Mouse (Mus musculus) stomach, postnatal 0 days (tissue): ENCODE measurements around the gene Arhgdib.

Source experiments
- CTCF ChIP-seq: IDR thresholded peaks from 2 replicates; pipeline ENCODE4 v1.5.1; 2016; ENCODE audit warnings: antibody characterized with exemption, low read depth, mild to moderate bottlenecking, moderate library complexity
- EP300 ChIP-seq: optimal IDR thresholded peaks from 2 replicates; pipeline ENCODE3; 2016; ENCODE audit warnings: antibody characterized with exemption

GRCm38 (mm10) chr6:136875670-136876069 lies 66.0 kb downstream of the Arhgdib start, which contains the start of gene Mgp:
- no peak for TF ChIP-seq CTCF
- no peak for TF ChIP-seq EP300
